Mouse (Mus musculus) CD4-positive naive resting alpha-beta T cell, adult 76 days (primary cell): ENCODE measurements around the gene Zfp764. TPM values are rescaled to one million over a fixed set of nuclear protein-coding genes. Genes with fewer than 3 reads are reported as not detected.

ENCODE experiments used
- total RNA-seq: library from RNA; stranded (reverse); gene quantifications from one replicate; pipeline ENCODE4 v1.2.4, GENCODE M21; 2023

Gene Zfp764
- 12.5 TPM for total RNA-seq

GRCm38 (mm10) chr7:127406002-127406987 lies at the start of gene Zfp764:
Zfp764 (minus strand) TSS chr7:127406822.

GRCm38 (mm10) chr7:127448521-127449300 lies 42.1 kb upstream of the Zfp764 start, which contains the start of gene Zfp689:
Zfp689 (minus strand) TSS chr7:127449158.

GRCm38 (mm10) chr7:127421388-127422191 lies 15.0 kb upstream of the Zfp764 start, which contains the start of gene Zfp688:
Zfp688 (minus strand) TSS chr7:127422068.

DNA sequence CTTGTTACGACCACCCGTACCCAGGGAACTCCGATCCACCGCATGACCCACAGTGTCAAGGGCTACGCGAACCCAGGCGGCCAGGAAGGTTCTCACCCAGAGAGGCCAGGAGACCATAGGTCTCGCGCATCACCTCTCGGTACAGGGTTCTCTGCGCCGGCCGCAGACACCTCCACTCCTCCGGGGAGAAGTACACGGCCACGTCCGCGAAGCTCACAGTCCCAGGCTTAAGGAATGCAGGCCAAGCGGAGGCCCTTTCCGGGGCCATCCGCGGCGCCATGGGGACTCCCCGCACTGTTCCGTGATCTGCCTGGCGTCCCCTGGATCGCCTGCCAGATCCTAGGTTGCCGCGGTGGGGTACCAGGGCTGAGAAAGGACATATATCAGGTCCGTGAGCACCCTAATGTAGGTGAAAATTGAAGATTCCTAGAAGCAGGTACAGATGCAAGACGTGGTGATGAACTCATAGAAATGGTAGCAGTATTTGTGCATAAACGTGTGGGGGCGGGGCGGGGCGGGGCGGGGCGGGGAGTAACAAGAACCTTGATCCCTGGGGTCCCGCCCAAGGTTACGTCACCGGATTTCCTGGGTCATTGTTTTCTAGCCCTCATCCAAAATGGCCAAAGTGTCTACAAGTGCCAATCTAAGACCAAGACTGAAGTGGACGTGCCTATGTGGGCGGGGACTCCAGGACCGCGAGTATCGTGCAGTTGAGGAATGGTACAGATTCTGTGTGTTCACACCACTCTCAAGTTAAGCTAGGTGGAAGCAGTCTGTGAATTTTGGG lies 13.3 kb downstream of the Zfp764 start, which contains the start of gene E430018J23Rik:
TSS of gene E430018J23Rik (minus strand) at position 473 of the 787 bp plus-strand sequence.

DNA sequence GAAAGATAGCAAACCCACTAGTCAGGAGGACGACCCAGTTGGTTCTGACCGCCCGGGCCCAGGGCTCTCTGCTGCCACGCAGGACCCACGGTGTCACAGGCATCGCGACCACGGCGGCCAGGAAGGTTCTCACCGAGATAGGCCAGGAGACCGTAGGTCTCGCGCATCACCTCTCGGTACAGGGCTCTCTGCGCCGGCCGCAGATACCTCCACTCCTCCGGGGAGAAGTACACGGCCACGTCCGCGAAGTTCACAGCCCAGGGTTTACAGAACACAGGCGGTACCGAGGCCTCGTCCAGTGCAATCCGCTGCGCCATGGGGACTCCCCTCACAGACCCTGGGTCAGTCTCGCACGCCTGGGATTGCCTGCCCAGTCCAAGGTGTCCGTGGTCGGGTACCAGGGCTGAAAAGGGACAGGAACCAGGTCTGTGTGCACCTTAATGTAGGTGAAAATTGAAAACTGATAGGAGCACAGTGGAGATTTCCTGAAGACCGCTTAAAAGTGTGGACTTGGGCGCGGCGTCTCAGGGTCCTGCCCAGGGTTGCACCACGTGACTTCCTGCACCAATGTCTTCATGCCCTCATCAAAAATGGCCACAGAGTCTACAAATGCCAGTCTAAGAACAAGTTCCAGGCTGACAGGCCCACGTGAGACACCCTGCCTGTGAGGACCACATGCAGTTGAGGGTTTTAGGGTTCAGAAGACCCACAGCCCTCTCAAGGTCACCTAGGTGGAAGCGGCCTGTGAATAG lies 19.8 kb downstream of the Zfp764 start, which contains the start of gene 9130019O22Rik:
TSS of gene 9130019O22Rik (minus strand) at position 526 of the 752 bp plus-strand sequence.

GRCm38 (mm10) chr7:127375271-127376245 lies 31.1 kb downstream of the Zfp764 start, which contains the start of gene Zfp747:
Zfp747 (minus strand) TSS chr7:127376050.

Other genes starting within 250 kb of the Zfp764 start
- gene Cd2bp2, start 210.8 kb downstream of the Zfp764 start, total RNA-seq: 71.0 TPM
- gene Tbc1d10b, start 198.4 kb downstream of the Zfp764 start, total RNA-seq: 42.1 TPM
- 19.4 TPM for gene Mylpf, start 197.9 kb downstream of the Zfp764 start, total RNA-seq
- 9.7 TPM for gene Zfp553, start 173.8 kb downstream of the Zfp764 start, total RNA-seq
- 620 TPM for gene Sept1, start 173.7 kb downstream of the Zfp764 start, total RNA-seq
- gene Zfp771, start 162.5 kb downstream of the Zfp764 start, total RNA-seq: 16.4 TPM
- 8.0 TPM for gene Dctpp1, start 146.1 kb downstream of the Zfp764 start, total RNA-seq
- 23.0 TPM for gene Sephs2, start 132.8 kb downstream of the Zfp764 start, total RNA-seq
- 193 TPM for gene Itgal, start 110.6 kb downstream of the Zfp764 start, total RNA-seq
- gene Zfp768, start 61.2 kb downstream of the Zfp764 start, total RNA-seq: 0.21 TPM
- gene Zfp747, start 30.8 kb downstream of the Zfp764 start, total RNA-seq: 23.2 TPM
- gene 9130019O22Rik, start 19.7 kb downstream of the Zfp764 start, total RNA-seq: 4.7 TPM
- gene E430018J23Rik, start 13.2 kb downstream of the Zfp764 start, total RNA-seq: 14.9 TPM
- 14.6 TPM for gene Zfp688, start 15.2 kb upstream of the Zfp764 start, total RNA-seq
- gene Zfp689, start 42.3 kb upstream of the Zfp764 start, total RNA-seq: 9.8 TPM
- gene Prr14, start 52.8 kb upstream of the Zfp764 start, total RNA-seq: 129 TPM
- gene Fbrs, start 72.4 kb upstream of the Zfp764 start, total RNA-seq: 195 TPM
- 267 TPM for gene Srcap, start 105.2 kb upstream of the Zfp764 start, total RNA-seq
- gene Gm42715, start 112.8 kb upstream of the Zfp764 start, total RNA-seq: 40.4 TPM
- 10.0 TPM for gene Tmem265, start 154.6 kb upstream of the Zfp764 start, total RNA-seq
- 139 TPM for gene Phkg2, start 166.5 kb upstream of the Zfp764 start, total RNA-seq
- 0.38 TPM for gene Ccdc189, start 181.8 kb upstream of the Zfp764 start, total RNA-seq
- 138 TPM for gene Rnf40, start 181.9 kb upstream of the Zfp764 start, total RNA-seq
- gene Zfp629, start 209.0 kb upstream of the Zfp764 start, total RNA-seq: 2.9 TPM